Mouse (Mus musculus): ENCODE results near the gene Srgap2.

Gene Srgap2

DNA sequence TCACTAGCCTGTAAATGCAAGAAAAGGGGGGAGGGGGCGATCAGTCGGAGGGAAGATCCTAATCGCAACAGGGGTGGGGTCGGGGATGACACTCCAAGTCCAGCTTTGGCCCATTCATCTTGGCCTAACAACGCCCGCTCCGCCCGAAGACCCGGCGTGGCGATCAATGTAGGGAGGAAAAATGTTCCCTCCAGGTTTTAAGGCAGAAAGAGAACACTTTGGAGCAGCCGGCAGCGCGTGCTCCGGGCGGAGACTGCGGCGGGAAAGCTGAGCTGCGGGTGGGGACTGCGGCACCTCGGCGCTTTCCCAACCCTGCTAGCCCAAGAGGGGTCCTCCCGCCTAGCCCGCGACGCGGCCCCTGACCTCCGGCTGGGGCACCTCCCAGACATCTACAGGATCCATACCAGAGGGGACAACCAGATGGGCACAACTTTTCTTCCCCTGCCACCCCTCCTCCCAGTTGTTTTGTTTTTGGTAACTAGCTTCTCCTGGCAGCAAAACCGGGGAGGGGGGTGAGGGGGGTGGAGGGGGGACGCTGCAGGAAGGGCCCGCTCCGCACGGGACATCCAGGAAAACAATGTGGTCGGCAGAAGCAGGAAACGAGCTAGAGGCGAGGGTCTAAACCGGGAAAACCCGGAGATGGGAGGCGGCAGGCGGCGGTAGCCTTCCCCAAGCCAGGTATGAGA lies 1.4 kb downstream of the Srgap2 start:
- DNase-seq: peak; percentile 57

DNA sequence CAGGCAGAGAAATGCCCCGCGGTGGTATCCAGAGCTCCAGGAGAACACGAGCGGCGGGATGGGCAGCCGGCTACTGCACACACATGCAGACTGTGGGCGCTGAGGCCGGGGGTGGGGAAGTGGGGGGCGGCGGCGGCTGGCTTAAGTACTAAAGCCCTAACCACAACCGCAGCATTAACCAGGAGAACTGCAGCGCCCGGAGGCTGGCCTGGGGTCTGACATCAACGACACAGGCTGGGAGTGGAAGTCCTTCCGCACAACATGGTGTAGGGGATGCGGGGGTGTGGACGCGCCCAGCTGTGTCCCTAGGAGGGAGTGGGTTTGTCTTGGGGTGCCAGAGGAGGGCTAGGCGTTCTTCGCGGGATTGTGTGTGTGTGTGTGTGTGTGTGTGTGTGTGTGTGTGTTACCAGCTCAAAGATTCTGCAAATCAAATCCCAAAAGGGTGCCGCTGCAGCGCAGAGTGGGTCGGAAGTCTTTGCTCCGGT lies 2.0 kb downstream of the Srgap2 start:
- peak; percentile 60 for DNase-seq

DNA sequence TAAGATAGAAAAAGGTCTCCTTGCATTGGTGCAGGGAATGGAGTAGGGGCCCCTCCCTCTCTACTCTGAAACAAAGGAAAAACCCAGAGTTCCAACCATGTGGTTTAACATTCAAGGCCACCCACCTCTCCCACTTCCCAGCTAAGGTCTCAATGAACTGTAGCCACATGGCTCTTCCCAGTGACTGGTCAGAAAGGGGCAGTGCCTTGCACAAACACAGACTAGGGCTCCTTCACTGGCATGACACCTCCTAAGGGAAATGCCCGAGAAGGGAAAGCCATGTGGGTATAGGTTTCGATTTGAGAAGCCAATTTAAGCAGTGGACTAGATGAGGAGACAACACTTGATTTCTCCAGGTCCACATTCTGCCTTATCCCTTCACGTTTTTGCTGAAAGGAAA lies 3.4 kb downstream of the Srgap2 start:
- peak; percentile 13 for DNase-seq

DNA sequence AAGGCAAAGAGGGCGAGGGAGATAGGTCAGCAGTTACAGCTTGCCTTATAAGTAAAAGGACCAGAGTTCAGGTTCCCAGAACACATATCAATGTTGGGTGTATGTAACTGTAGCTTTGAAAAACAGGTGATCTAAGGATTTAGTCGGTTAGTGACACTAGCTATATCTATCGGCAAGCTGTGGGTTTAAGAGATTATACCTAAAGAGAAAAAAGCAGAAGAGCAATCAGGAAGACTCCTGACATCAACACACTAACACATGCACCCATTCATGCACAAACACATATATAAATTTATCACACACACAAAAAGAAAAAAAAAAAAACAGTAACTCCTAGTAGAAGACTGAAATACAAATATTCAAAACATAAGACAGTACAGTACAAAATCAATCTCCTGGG lies 10.6 kb downstream of the Srgap2 start:
- no peak for DNase-seq

DNA sequence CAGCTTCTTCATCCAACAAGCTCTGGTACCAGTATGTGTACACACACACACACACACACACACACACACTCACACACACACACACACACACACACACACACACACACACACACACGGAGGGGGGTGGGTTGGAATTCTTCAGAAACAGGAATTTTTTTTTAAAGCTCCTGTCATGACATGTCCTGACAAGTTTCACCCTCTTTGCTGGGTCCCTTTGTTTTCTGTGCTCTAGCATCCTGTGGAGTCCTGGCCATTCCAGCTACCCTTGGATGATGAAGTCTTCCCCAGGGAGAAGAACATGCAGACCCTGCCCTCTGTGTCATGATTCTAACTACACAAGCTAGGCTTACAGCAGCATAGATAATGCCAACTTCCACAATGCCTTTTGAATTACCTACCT lies 13.0 kb downstream of the Srgap2 start:
- no peak for DNase-seq

DNA sequence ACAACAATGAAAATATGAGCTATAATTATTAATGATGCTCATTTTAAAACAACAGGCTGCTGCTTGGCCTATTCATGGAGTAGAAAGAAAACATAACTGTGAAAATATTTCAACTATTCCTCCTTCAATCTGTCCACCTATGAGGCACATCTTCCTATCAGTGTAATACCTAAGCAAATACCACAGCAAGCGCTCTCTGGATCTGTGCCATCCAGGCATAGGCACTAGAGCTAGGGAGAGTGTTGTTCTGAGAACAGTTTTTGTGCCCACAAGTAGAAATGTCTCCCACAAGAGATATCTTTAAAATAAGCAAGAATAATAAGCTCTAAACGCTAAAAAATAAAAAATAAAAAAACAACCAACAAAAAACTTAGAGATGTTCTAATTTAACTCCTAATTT lies 14.0 kb downstream of the Srgap2 start:
- DNase-seq: no peak

DNA sequence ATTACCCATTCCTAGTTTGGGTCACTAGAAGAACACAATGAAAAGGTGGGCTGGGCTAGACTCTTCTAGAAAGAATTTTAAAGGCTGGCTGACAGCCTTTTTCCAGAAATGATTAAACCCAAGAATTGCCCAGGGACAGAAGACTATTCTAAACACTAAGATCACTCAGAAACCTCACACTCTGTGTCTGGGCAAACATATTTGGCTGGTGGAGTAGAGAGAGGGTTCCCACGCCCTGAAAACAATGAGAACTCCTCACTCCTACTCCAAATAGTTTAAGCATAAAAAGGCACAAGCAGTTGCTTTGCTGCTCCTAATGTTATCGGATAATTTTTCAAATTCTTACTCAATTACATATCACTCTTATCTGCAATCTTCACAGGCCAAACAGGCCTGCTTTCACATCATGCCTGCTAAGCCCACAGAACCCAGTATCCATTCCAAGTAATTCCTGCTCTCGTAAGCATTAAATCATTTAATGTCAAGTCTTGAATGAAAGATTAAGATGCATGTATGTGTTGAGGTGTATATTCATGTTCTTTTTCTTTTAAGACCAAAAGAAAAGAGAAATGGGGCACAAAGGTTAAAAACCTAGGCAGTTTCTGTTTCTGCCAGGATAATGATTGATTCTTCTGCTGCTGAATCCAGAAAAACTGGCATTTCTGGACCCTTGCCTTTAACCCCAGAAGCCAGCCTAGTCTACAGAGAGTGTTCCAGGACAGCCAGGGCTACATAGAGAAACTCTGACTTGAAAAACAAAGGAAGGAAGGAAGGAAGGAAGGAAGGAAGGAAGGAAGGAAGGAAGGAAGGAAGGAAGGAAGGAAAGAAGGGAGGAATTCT lies 15.3 kb downstream of the Srgap2 start:
- DNase-seq: no peak

DNA sequence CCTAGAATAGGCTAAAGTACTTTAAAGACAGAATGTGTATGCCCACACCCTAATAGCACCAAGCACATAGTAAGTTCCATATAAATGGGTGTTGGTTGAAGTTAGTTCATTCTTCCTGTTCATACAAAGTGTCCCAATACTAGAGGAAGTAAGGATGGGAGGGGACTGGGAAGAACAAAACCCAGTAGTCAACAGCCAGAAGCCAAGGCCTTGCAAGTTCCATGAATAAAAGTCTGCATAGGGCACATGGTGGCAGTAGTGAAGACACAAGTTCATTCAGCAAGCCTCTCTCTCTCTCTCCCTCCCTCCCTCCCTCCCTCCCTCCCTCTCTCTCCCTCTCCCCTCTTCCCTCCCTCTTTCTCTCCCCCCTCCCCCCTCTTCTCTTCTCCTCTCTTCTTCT lies 16.0 kb downstream of the Srgap2 start:
- no peak for DNase-seq

DNA sequence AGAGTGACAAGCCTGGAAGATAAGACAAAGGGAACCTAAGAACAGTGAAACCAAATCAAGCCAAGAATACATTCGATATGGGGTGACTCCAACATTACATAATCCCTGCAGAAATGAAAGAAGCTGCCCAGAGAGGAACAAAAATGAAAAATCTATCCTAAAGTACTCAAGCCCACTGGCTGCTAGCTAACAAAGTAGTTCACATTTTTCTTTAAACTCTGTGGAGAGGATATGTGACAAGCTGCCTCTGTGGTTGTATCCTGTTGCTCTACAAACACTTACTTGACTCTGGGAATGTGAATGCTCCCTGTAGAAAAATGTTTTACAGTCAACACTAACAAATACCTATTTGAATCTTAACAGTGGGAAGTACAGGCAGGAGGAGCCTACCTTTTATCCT lies 25.5 kb downstream of the Srgap2 start:
- no peak for DNase-seq

DNA sequence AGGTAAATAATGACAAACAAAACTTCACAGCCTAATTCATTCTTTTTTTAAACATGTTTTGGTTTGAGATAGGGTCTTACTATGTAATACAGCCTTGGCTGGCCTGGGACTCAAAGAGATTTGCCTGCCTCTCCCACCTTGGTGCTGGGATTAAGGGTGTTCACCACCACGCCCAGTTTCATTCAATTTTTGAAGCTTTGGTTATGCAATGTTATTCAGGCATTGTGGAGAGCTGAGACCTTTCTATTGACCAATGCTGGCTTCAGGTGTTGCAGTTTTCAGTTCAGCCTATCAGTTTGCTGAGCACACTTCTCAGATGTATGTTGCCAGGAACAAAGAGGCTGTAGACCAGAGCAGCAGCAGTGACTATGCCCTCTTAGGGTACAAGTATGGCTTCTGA lies 28.9 kb downstream of the Srgap2 start:
- no peak for DNase-seq

DNA sequence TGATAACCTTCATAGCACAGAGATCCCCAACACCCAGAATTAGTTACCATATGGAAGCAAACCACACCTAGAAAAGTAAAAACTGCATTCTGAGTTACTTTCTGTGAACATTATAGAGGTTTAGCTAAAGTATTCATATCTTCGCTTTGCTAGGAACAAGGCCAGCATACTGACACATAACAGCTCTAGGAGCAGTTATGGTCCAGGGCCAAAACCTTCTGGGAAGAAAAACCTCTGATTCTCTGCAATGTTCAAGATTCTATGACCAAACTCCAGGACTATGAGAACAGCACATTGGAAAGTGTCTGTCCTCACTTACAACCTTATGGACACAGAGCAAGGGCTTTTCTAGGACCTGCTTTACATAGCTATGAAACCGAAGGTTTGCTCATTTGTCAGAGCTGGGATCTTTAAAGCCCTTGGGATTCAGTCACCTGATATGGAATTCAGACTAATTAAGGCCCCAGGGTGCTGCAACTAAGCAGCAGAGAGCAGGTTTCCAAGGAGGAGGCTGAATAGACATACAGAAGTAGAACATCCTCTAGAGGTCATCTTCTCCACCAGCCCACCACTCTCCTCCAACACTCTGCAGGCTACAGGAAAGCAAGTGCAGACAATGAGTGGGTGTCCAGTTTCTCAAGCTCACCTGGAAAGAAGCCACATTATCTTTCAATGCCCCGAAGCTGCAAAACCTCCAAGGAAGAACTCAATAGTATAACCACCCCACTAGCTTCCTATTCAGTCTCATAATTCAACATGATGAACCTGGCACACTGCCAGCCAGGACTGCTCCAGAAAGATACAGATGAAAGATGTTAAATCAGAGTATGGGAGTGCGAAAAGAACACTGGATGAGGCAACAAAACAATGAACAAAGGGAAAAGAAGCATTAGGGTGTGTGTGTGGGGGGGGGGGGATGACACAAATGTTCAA lies 32.9 kb downstream of the Srgap2 start:
- DNase-seq: peak; percentile 28

DNA sequence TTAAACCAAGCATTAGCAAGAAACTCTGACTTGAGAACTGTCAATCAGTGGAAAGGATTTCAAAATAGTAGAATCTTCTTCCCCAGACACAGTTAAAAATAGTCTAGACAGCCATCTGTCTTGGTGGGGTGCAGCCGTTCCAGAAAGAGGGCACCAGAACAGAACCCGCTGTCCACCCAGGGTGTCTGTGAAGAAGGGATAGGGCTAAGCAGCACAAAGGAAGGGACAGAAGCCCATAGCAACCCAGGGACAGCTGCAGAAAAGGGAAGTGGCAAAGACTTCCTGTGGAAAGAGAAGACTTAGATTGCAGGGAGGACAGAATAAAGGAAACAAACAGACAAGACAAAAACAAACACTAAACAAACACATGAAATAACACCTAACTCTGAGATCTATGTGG lies 34.8 kb downstream of the Srgap2 start:
- peak; percentile 17 for DNase-seq

DNA sequence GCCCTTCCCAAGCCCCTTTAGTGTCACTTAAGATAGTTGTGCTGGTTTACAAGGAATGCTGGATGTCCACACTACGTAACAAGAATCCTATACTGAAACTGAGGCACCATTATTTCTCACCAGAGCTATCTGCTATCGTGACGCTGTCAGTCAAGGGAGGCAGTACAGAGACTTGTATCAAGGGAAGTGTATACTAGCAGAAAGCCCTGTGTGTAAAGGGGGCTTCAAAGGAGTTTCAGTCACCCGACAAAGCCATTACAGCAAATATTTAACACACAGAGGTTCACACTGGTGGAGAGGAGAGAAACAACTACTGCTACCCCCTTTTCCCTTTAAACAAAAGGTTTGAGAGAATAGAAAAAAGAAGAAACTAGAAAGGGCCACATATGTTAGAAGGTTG lies 35.6 kb downstream of the Srgap2 start:
- no peak for DNase-seq

DNA sequence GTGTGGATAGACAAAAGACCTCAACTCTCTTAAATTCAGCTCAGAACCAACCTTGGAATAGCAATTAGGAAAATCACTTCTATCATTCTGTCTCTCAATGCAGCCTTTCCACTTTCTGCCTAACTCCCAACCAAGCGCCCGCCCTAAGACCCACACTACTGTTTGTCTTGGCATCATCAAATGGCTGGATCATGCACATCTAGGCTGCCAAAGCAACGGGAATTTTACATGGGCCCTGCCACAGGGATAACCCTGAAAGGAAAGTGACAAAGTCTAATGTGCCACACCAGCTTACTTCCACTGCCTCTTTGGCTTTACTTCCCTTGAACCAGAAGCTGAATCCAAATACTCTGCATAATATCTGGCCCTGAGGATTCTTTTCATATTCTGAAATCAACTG lies 37.8 kb downstream of the Srgap2 start:
- DNase-seq: no peak

DNA sequence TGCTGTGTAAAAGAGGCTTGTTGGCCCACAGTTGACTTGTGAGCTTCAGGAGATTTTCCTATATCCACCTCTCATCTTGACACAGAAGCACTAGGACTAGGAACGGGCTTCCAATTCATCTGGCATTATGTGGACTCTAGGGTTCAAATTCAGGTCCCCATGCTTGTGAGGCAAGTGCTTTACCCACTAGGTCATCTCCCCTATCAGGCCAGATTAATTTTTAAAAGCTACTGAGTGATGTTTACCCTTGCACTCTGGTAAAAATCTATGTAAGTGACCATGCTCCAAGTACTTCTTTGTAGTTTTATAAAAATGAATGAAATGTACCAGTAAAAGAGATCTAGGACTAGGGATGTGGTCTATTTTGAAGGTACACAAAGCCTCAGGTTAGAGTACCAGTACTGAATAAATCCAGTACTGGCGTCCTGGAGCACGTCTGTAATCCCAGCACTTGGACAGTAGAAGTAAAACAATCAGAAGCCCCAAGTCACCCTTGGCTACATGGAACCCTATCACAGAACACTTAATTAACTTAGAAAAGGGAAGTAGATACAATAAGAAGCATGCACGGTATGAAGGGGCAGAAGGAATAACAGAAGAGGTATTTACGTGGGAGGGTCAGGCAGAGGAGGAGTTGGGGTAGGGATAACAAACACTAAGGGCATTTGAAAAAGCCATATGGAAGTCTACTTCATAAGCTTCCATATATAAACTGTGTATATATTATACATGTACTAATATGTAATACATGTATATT lies 40.9 kb downstream of the Srgap2 start:
- no peak for DNase-seq

DNA sequence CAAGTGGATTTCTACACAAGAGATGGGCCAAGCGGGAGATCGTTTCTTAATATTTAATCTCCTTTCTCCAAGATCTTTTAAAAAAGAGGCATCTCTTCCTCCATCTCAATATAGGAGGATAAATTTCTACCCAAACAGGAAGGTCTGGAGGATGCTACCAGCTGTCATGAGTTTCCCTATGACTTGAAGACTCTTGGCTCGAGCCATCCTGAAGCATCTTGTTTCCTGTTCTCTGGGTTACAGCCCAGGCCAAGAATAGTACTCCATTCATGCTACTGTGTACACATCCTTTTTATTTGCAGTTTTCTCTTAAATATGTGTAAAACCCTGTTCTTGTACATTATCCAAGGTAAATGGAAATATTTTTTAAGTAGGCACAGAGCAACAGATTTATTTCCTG lies 44.9 kb downstream of the Srgap2 start:
- DNase-seq: no peak

DNA sequence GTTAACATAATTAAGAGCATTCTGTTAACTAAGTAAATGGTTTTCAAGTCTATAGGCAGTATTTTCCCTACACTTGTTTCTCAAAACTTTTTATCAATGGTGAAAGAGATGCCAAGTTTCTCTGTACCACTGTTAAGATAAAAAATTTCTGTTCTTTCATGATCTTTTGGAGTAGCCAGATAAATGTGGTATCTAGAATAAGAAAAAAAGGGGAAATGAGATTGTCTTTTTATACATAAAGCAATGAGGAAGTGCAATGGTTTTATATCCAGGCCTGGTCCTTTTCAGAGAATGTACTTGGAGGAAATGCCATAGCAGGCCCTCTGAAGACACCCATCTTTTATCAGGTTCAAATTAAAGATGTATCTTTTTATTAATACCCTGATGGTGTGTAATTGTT lies 45.8 kb downstream of the Srgap2 start:
- no peak for DNase-seq

DNA sequence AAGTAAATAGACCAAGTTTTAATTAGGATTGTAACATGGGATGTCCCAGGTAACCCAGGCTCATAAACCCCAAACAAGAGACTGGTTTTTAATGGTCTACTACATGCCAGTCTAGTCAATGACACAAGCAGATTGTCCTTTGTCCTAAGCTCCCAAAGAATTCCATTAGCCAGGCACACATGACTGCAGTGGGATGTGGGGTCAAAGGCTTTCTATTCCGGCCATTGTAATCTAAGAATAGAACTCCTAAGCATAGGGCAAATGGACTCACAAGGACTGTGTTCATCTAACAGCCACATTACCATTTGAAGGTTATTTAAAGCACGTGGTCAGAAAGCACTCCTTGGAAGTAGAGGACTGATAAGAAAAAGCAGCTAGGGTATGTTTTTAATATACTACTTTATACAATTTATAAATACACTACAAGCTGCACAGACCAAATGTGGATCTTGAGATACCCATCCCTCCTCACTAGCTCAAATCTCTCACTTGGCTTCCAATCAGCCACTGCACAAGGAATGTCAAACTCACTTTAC lies 48.3 kb downstream of the Srgap2 start:
- DNase-seq: no peak

DNA sequence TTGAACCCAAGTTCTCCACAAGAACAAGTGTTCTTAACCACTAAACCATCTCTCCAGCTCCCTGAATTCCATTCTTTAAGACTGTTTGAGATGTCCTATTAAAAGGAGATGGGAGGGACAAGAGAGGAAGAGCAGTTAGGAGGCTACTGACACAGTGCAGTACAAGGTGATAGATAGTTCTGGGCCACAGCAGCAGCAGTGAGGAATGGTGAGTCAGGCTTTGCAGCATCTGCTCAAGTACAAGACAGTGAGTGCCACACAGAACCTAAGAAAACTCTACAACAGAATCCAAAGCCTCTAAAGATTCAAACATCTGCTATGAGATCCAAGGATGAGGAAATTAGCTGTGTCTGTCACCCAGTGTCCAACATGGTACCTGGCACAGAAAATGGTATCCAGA lies 51.8 kb downstream of the Srgap2 start:
- DNase-seq: no peak

DNA sequence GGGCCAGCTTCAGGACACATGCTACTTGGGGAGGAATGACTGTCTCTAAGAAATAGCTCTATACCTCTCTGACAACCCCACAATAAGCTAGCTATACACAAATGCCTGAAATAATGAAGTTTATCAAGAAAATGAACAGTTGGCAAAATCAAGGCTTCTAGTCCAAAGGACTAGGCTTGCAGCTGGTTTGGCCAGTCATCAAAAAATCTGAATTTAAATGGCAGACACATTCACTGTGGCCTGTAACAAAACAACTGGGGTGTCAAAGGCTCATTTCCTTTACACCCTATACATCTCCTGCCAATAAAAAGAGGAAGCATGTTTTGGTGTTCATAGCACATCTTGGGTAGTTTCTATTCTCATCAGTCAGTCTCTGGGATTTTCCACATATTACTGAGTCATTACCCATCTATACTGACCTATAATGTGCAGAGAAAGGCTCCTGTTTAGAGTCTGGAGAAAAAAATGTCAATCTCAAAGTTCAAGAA lies 53.5 kb downstream of the Srgap2 start:
- DNase-seq: no peak

DNA sequence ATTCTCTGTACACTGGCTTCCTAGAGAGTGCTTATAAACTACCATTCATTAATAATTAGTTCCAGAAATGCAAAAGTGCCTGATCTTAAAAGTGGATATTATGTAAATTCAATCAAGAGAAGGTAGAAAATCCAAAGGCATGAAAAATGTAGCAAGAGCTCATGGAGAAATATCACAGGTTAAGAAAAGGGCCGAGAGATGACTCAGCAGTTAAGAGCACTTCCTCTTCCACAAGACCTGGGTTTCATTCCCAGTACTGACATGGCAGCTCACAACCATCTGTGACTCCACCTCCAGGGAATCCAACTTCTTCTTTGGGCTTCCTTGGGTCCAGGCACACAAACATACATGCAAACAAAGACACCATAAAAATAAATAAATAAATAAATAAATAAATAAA lies 56.6 kb downstream of the Srgap2 start:
- DNase-seq: no peak

DNA sequence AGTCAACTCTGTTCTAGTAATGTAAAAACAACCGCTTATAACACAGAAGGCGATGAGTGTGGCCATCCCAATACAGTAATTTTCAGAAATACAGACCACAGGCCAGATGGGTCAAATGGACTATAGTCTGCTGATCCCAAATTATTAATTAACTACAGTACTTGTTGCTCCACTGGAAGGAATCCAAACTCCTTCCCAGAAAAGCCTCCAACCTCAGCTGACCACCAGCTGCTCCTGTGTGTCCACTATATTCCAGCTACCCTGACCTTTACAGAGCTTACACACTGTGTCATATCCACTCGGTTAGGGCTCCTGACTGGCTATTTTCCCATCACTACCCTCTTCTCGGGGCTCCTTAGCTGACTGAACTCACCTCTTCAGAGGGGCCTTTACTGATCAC lies 61.3 kb downstream of the Srgap2 start:
- DNase-seq: no peak

Data from right cerebral cortex, postnatal 4 days (tissue).